ENCODE assay signal across 35 mouse cellular contexts in genomic region chr16:11303741-11304140, GRCm38 (mm10). TPM values are rescaled to one million over a fixed set of nuclear protein-coding genes. Genes with fewer than 3 reads are reported as not detected.
"Had no signal": no experiment of that assay in that cellular context is flagged by ENCODE, and none has a peak within 500 bp of the region (broad histone marks: within the 10 kb centered on the region; RNA-seq: fewer than 3 reads in every experiment).

No protein-coding gene starts in this region.

- H3K27me3 ChIP-seq: embryonic facial prominence, embryonic 12.5 days; embryonic facial prominence, embryonic 13.5 days; embryonic facial prominence, embryonic 15.5 days; forebrain, embryonic 12.5 days; forebrain, embryonic 13.5 days; forebrain, embryonic 15.5 days had no signal

- H3K4me3 ChIP-seq: embryonic facial prominence, embryonic 10.5 days; embryonic facial prominence, embryonic 12.5 days; embryonic facial prominence, embryonic 13.5 days; embryonic facial prominence, embryonic 15.5 days; erythroblast, embryonic 14.5 days; forebrain, embryonic 10.5 days; forebrain, embryonic 12.5 days; forebrain, embryonic 13.5 days; forebrain, embryonic 15.5 days; gastrocnemius, adult 2 months; heart, adult 2 months; heart, embryonic 10.5 days had no signal

- H3K9me3 ChIP-seq: embryonic facial prominence, embryonic 10.5 days; embryonic facial prominence, embryonic 12.5 days; embryonic facial prominence, embryonic 13.5 days; embryonic facial prominence, embryonic 15.5 days; forebrain, embryonic 10.5 days; forebrain, embryonic 12.5 days; forebrain, embryonic 13.5 days; forebrain, embryonic 15.5 days; heart, embryonic 10.5 days had no signal

- H3K4me2 ChIP-seq: embryonic facial prominence, embryonic 12.5 days; embryonic facial prominence, embryonic 13.5 days; embryonic facial prominence, embryonic 15.5 days; forebrain, embryonic 12.5 days; forebrain, embryonic 13.5 days; forebrain, embryonic 15.5 days had no signal

- DNase-seq: cerebellum, adult 9-11 months; cerebellum, postnatal 10 days; cerebellum, postnatal 14 days; cerebellum, postnatal 25 days; cerebellum, postnatal 36 days; embryo, embryonic 11 days; forebrain, postnatal 0 days; gastrocnemius, adult 2 months; gastrocnemius, postnatal 10 days; gastrocnemius, postnatal 14 days; gastrocnemius, postnatal 25 days; gastrocnemius, postnatal 36 days; heart, adult 11 months; heart, adult 18-20 months; heart, adult 2 months had no signal

- H3K9ac ChIP-seq: embryonic facial prominence, embryonic 12.5 days; embryonic facial prominence, embryonic 13.5 days; embryonic facial prominence, embryonic 15.5 days; forebrain, embryonic 12.5 days; forebrain, embryonic 13.5 days; forebrain, embryonic 15.5 days; forebrain, postnatal 0 days had no signal

- H3K27ac ChIP-seq: embryonic facial prominence, embryonic 10.5 days; embryonic facial prominence, embryonic 12.5 days; embryonic facial prominence, embryonic 13.5 days; embryonic facial prominence, embryonic 15.5 days; forebrain, embryonic 10.5 days; forebrain, embryonic 12.5 days; forebrain, embryonic 13.5 days; forebrain, embryonic 15.5 days; gastrocnemius, adult 2 months; heart, adult 2 months; heart, embryonic 10.5 days had no signal

- H3K36me3 ChIP-seq: embryonic facial prominence, embryonic 10.5 days; embryonic facial prominence, embryonic 12.5 days; embryonic facial prominence, embryonic 13.5 days; embryonic facial prominence, embryonic 15.5 days; forebrain, embryonic 10.5 days; forebrain, embryonic 12.5 days; forebrain, embryonic 15.5 days; heart, embryonic 10.5 days had no signal

- H3K4me1 ChIP-seq: embryonic facial prominence, embryonic 10.5 days; embryonic facial prominence, embryonic 12.5 days; embryonic facial prominence, embryonic 13.5 days; embryonic facial prominence, embryonic 15.5 days; forebrain, embryonic 10.5 days; forebrain, embryonic 12.5 days; forebrain, embryonic 13.5 days; forebrain, embryonic 15.5 days; heart, embryonic 10.5 days had no signal

RNA-seq across cellular contexts. Expression of gene Tnfrsf17, which starts 9.9 kb away (rescaled TPM):
- total RNA-seq: common myeloid progenitor, adult 5-6 weeks; forebrain, postnatal 0 days; gastrocnemius, adult 18-20 months; gastrocnemius, adult 2 months; gastrocnemius, adult 8-10 months; gastrocnemius, postnatal 14 days; gastrocnemius, postnatal 25 days; gastrocnemius, postnatal 36 days; gastrocnemius, postnatal 4 days; granulocyte monocyte progenitor cell, adult 5-6 weeks; heart, adult 18-20 months; heart, adult 2 months had no signal
- polyA plus RNA-seq: embryonic facial prominence, embryonic 10.5 days; embryonic facial prominence, embryonic 11.5 days; embryonic facial prominence, embryonic 12.5 days; embryonic facial prominence, embryonic 14.5 days; embryonic facial prominence, embryonic 15.5 days; erythroblast, embryonic 14.5 days; forebrain, embryonic 10.5 days; forebrain, embryonic 11.5 days; forebrain, embryonic 12.5 days; forebrain, embryonic 14.5 days; forebrain, embryonic 15.5 days; forebrain, embryonic 16.5 days; heart, embryonic 10.5 days had no signal
